Mouse (Mus musculus) ES-E14 (cell line): ENCODE results near the gene Pcnx3.

Source experiments
- MAFK ChIP-seq: IDR thresholded peaks from 2 replicates; pipeline ENCODE4 v1.6.1; 2014; ENCODE audit warnings: mild to moderate bottlenecking, low read depth, low read length, inconsistent platforms; ENCODE audit not compliant: insufficient read depth
- ZC3H11A ChIP-seq: IDR thresholded peaks from 2 replicates; pipeline ENCODE4 v1.6.1; 2012; ENCODE audit warnings: low read depth, mild to moderate bottlenecking, inconsistent platforms, low read length, borderline replicate concordance

DNA sequence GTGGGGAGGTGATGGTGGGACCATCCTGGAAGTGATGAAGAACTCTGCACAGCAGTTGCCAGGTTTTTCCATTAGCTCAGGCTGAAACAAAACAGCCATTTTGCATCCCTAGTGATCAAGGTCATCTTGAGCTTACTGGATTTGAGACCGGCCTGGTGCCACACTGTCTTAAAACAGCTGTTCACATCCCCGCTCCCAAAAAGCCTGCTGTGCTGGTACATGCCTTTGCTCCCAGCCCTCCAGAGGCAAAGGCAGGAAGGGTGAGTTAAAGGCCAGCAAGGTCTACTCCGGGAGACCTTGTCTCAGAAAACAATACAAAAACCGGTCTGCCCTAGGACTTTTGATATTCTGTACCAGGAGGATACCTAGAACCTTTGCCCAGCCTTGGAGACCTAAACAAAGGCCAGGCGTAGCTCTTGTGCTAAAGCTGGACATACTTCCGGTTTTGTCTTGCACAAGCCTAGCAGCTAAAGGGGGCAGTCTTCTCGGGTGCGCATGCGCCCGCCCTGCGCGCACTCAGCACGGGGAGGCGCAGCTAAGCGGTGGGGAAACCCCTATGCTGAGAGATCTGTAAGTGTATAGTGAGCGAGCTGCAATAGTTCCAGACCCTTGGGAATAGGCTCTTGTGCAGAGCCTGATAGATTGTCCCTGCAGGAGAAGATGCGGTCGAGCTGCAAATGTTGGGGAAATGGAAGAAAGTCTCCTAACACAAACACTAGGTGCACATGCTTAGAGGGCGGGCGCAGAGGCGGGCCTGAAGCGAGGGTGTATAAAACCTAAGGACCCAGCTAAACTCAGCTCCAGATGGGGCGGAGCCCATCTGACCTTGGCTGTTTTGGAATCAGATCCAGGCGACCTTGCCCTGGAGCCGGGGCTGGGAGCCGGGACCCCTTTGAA is 40.1 kb downstream of the Pcnx3 start:
- no peak for TF ChIP-seq ZC3H11A
- TF ChIP-seq MAFK: no peak
